Mouse (Mus musculus) Muller cell, postnatal 12 days (primary cell): Measurements from ENCODE around the gene Gpr27.

Experiments
- DNase-seq: peaks from one replicate; pipeline ENCODE4 v3.0.0-alpha.2; 2015; ENCODE audit errors: inconsistent ontology term

Gpr27 gene

GRCm38 (mm10) chr6:99692206-99692915 lies at the start of gene Gpr27:
TSS of gene Gpr27 (plus strand) at chr6:99692679.
- peak; percentile 37 for DNase-seq

- DNase-seq = no peak
Measured at GRCm38 (mm10) chr6:99643439-99644199, 48.9 kb upstream of the Gpr27 start.

GRCm38 (mm10) chr6:99644386-99644785 lies 48.1 kb upstream of the Gpr27 start:
- DNase-seq = no peak

GRCm38 (mm10) chr6:99644876-99645275 lies 47.6 kb upstream of the Gpr27 start:
- no peak for DNase-seq

- DNase-seq = no peak
Measured at GRCm38 (mm10) chr6:99646344-99646743, 46.1 kb upstream of the Gpr27 start.

GRCm38 (mm10) chr6:99649307-99649706 lies 43.2 kb upstream of the Gpr27 start:
- DNase-seq = no peak

- DNase-seq = no peak
Measured at GRCm38 (mm10) chr6:99652341-99652740, 40.1 kb upstream of the Gpr27 start.

- DNase-seq = no peak
Measured at GRCm38 (mm10) chr6:99654343-99654742, 38.1 kb upstream of the Gpr27 start.

GRCm38 (mm10) chr6:99655488-99655887 lies 37.0 kb upstream of the Gpr27 start:
- DNase-seq = no peak

- DNase-seq = no peak
Measured at GRCm38 (mm10) chr6:99656088-99656487, 36.4 kb upstream of the Gpr27 start.

GRCm38 (mm10) chr6:99658586-99658985 lies 33.9 kb upstream of the Gpr27 start:
- no peak for DNase-seq

GRCm38 (mm10) chr6:99660443-99660842 lies 32.0 kb upstream of the Gpr27 start:
- no peak for DNase-seq

- no peak for DNase-seq
Measured at GRCm38 (mm10) chr6:99663232-99663631, 29.2 kb upstream of the Gpr27 start.

- no peak for DNase-seq
Measured at GRCm38 (mm10) chr6:99665457-99666317, 26.8 kb upstream of the Gpr27 start.

GRCm38 (mm10) chr6:99666318-99667171 lies 25.9 kb upstream of the Gpr27 start, which contains the start of the genes Eif4e3 and Gm20696:
TSS of gene Eif4e3 (minus strand) at chr6:99666771.
TSS of gene Gm20696 (minus strand) at chr6:99666797.
- DNase-seq = peak; percentile 67

- no peak for DNase-seq
Measured at GRCm38 (mm10) chr6:99667290-99667689, 25.2 kb upstream of the Gpr27 start.

- peak; percentile 74 for DNase-seq
Measured at GRCm38 (mm10) chr6:99669481-99670325, 22.8 kb upstream of the Gpr27 start.

- peak; percentile 79 for DNase-seq
Measured at GRCm38 (mm10) chr6:99670481-99671119, 21.9 kb upstream of the Gpr27 start.

GRCm38 (mm10) chr6:99671768-99672167 lies 20.7 kb upstream of the Gpr27 start:
- no peak for DNase-seq

- DNase-seq = no peak
Measured at GRCm38 (mm10) chr6:99674482-99674881, 18.0 kb upstream of the Gpr27 start.
